Mouse (Mus musculus) cerebellum, adult 2 months (tissue): Measurements from ENCODE around the gene Serpinb2.

Source experiments
- CTCF ChIP-seq: fragments of 200-500 bp; IDR thresholded peaks from 2 replicates; pipeline ENCODE4 v1.5.1; 2011; ENCODE audit warnings: low read depth, mild to moderate bottlenecking, control low read depth, low read length, moderate library complexity, borderline replicate concordance; ENCODE audit not compliant: insufficient read depth
- POLR2A ChIP-seq: fragments of 200-500 bp; IDR thresholded peaks from 2 replicates; pipeline ENCODE4 v1.6.1; 2011; ENCODE audit warnings: low read length, control low read depth, borderline replicate concordance; ENCODE audit not compliant: insufficient read depth

GRCm38 (mm10) chr1:107503294-107503693 is 7.9 kb upstream of the Serpinb2 start:
- TF ChIP-seq POLR2A (no peak), CTCF (no peak)
